Mouse (Mus musculus) macrophage (primary cell): ENCODE data around the gene Pou2f2. TPM values are rescaled to one million over a fixed set of nuclear protein-coding genes. Genes with fewer than 3 reads are reported as not detected.

Experiments
- H3K27ac ChIP-seq: fragments of 350-480 bp; formaldehyde crosslinking; 2 replicates; pipeline ENCODE4 v1.9.0; 2021
- H3K36me3 ChIP-seq: fragments of 350-480 bp; formaldehyde crosslinking; 2 replicates; pipeline ENCODE4 v1.9.0; 2021; ENCODE audit errors: inconsistent target
- H3K4me3 ChIP-seq: fragments of 350-480 bp; formaldehyde crosslinking; 2 replicates; pipeline ENCODE4 v1.9.0; 2021; ENCODE audit errors: inconsistent target
- H3K79me2 ChIP-seq: fragments of 350-480 bp; formaldehyde crosslinking; 2 replicates; pipeline ENCODE4 v1.9.0; 2021; ENCODE audit errors: inconsistent target
- WGBS: methylation state at CpG from one replicate; pipeline ENCODE4 v1.1.7; 2026; ENCODE audit warnings: inconsistent platforms; ENCODE audit not compliant: missing documents; 5-methylcytosine and 5-hydroxymethylcytosine counted together
- polyA plus RNA-seq: library from polyadenylated mRNA; stranded (reverse); fragments of 250-400 nt; gene quantifications from 3 replicates; pipeline ENCODE4 v1.2.4, GENCODE M21; 2018; ENCODE audit warnings: inconsistent platforms

The Pou2f2 gene
- polyA plus RNA-seq, 1 experiment from 2014 or later = 23.9 TPM

DNA sequence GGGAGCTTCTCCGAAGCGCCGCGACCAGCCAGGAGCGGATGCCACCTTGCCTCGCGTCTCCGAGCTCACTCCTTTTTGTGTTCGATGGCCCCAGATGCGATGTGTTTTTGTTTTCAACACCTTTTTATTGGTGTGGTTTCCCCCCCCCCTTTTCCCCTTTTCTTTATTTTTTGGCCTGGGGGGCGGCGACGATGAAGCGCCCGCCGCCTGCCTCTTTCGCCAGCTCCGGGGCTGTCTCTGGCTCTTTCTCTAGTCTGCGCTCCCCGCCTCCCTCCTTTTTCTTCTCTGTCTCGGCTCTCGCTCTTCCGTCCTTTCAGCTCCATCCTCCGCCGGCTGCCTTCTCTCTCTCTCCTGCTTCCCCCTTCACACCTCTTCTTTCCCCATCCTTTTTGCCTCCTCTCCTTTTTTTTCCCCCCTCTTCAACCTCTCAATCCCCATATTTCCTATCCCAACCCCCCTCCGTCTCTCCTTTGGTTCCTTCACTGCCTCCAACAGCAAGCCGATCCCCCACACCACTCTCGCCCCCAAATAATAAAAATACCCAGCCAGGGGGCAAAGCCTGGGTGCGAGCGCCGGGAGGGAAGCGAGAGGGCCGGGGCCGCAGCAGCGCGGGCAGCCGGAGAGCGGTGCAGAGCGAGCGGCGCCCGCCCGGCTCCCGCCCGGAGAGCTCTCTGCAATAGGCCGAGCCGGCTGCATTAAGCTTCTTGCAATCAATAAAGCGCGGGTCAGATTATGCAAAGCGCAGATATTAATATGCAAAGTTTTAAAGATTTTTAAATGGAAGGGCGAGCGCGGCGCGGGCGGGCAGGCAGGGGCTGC is 530 bp downstream of the Pou2f2 start:
- H3K79me2 ChIP-seq = no peaks in the 10 kb centered on the region
- no peak overlapping the region for H3K27ac ChIP-seq
- H3K36me3 ChIP-seq = no peaks in the 10 kb centered on the region
- WGBS = 3% methylated on average over 42 of the region's 56 CpGs
- no peak overlapping the region for H3K4me3 ChIP-seq

GRCm38 (mm10) chr7:25178317-25178716 is 1.2 kb downstream of the Pou2f2 start:
- no peak overlapping the region for H3K27ac ChIP-seq
- no peak overlapping the region for H3K4me3 ChIP-seq
- H3K79me2 ChIP-seq = no peaks in the 10 kb centered on the region
- H3K36me3 ChIP-seq = no peaks in the 10 kb centered on the region
- 5% methylated on average over 16 of the region's 17 CpGs for WGBS

GRCm38 (mm10) chr7:25174343-25174742 is 5.2 kb downstream of the Pou2f2 start:
- H3K36me3 ChIP-seq = no peaks in the 10 kb centered on the region
- no peaks in the 10 kb centered on the region for H3K79me2 ChIP-seq
- no peak overlapping the region for H3K4me3 ChIP-seq
- 95% methylated on average over 10 of the region's 11 CpGs for WGBS
- no peak overlapping the region for H3K27ac ChIP-seq

DNA sequence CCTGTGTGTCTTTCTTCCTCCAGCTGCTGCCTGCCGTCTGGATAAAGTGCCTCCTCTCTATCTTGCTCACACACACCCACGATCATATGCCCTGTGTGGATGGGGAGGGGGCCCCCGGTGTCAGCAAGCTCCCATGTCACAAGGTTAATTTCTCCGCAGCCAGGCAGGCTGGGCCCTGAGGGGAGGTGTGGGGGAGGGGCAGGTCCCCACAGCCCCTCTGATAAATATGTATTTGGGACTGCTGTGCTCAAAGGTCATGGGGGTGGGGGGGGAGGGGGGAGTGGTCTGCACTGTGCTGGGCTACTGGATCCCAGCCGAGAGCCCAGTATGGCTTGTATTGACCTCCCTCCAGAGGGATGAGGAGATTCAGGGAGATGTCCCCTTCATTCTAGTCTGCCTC is 6.9 kb downstream of the Pou2f2 start:
- H3K36me3 ChIP-seq = no peaks in the 10 kb centered on the region
- no peak overlapping the region for H3K4me3 ChIP-seq
- H3K79me2 ChIP-seq = no peaks in the 10 kb centered on the region
- no peak overlapping the region for H3K27ac ChIP-seq
- 89% methylated on average over 5 of the region's 5 CpGs for WGBS

GRCm38 (mm10) chr7:25170583-25170982 is 8.9 kb downstream of the Pou2f2 start:
- no peaks in the 10 kb centered on the region for H3K36me3 ChIP-seq
- H3K27ac ChIP-seq = no peak overlapping the region
- no peak overlapping the region for H3K4me3 ChIP-seq
- H3K79me2 ChIP-seq = no peaks in the 10 kb centered on the region
- WGBS = 67% methylated on average over 3 of the region's 3 CpGs

- H3K27ac ChIP-seq = no peak overlapping the region
- H3K79me2 ChIP-seq = no peaks in the 10 kb centered on the region
- 91% methylated on average over 5 of the region's 5 CpGs for WGBS
- H3K4me3 ChIP-seq = no peak overlapping the region
- H3K36me3 ChIP-seq = no peaks in the 10 kb centered on the region
Measured at GRCm38 (mm10) chr7:25166106-25166505, 13.4 kb downstream of the Pou2f2 start.

DNA sequence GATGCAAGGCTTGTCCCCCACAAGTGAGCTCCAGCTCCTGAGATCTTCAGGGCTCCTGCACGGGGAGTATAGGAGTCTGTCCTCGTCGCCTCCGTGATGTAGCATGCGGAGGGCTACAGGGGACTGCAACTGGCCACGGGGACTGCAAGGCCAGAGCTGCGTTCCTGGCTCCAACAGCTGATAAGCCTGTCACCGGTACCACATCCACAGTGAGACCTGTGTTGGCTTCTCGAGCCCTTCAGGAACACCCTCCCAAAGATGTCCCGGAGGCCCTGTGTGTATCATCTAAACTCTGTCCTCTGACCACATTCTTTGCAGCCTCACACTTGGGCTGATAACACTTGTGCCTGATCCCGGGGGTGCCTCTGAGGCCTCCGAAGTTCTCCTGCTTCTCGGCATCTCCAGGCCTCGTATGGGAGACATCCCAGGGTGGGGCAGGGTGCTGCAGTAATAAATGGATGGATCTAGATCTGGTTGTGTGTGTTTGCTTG is 23.3 kb downstream of the Pou2f2 start:
- Histone ChIP-seq H3K36me3 (no peaks in the 10 kb centered on the region), H3K4me3 (no peak overlapping the region)
- WGBS = 54% methylated on average over 14 of the region's 14 CpGs

GRCm38 (mm10) chr7:25155469-25156157 is 23.9 kb downstream of the Pou2f2 start:
- Histone ChIP-seq H3K36me3 (no peaks in the 10 kb centered on the region), H3K79me2 (no peaks in the 10 kb centered on the region), H3K4me3 (no peak overlapping the region), H3K27ac (no peak overlapping the region)
- WGBS = 24% methylated on average over 17 of the region's 17 CpGs

More for the DNA sequence above, 23.3 kb downstream of the Pou2f2 start:
- no peaks in the 10 kb centered on the region for H3K79me2 ChIP-seq
- H3K27ac ChIP-seq = no peak overlapping the region

DNA sequence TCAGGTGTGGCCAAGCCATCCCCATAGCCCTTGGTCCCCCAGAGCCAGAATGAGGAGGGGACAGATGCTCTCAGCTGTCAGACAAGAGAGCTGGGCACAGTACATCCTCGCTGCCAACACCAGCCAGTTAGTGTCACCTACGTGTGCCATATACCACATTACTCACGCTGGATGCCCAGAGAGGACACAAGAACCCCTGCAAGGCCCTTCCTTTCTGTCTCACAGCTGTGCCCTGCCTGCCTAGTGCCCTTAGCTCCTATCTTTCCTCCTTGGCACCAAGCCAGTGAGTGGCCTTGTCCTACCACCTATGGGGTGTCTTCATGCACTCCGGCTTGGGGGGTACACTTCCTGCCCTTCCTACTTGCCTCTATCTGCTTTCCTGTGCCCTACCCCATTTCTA is 24.9 kb downstream of the Pou2f2 start:
- Histone ChIP-seq H3K27ac (no peak overlapping the region), H3K36me3 (no peaks in the 10 kb centered on the region), H3K79me2 (no peaks in the 10 kb centered on the region), H3K4me3 (no peak overlapping the region)
- WGBS = 73% methylated on average over 4 of the region's 4 CpGs

- H3K36me3 ChIP-seq = no peaks in the 10 kb centered on the region
- no peak overlapping the region for H3K27ac ChIP-seq
- no peaks in the 10 kb centered on the region for H3K79me2 ChIP-seq
- H3K4me3 ChIP-seq = no peak overlapping the region
- WGBS = 80% methylated on average over 4 of the region's 7 CpGs
Measured at GRCm38 (mm10) chr7:25153841-25154240, 25.7 kb downstream of the Pou2f2 start.

DNA sequence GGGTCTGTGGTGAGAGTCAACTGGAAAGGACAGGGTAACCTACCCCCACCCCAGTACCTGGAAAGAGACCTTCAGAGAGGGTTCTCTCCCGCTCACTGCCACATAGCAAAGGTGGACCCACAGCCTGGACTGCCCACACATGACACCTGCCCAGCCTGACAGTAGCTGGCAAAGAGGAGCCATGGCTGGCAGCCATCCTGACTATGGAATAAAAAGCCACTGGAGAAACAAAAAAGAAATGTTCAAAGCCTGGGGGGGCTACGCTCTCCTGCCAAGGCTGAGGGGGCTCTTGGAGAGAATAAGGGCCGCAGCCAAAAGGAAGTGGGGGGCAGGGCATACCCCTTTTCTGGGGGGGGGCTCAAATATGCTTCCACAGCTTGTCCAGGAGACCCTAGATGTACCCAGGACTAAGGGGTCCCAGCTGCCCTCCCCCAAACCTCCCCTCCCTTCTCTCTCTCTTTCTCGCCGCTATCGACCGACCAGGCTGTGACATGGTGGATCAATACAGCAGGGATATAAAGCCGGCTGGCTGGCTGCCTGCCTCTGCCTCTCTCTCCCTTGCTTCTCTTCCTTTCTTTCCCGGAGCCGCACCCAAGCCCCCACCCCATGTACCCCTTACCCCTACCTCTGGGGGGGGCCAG is 27.5 kb downstream of the Pou2f2 start:
- Histone ChIP-seq H3K79me2 (no peaks in the 10 kb centered on the region), H3K4me3 (no peak overlapping the region), H3K36me3 (no peaks in the 10 kb centered on the region), H3K27ac (no peak overlapping the region)
- 71% methylated on average over 8 of the region's 10 CpGs for WGBS

GRCm38 (mm10) chr7:25151009-25151408 is 28.5 kb downstream of the Pou2f2 start:
- Histone ChIP-seq H3K36me3 (no peaks in the 10 kb centered on the region), H3K79me2 (no peaks in the 10 kb centered on the region), H3K27ac (no peak overlapping the region), H3K4me3 (no peak overlapping the region)
- WGBS = 16% methylated on average over 7 of the region's 7 CpGs

GRCm38 (mm10) chr7:25150151-25150663 is 29.3 kb downstream of the Pou2f2 start:
- WGBS = 0% methylated on average over 8 of the region's 18 CpGs
- Histone ChIP-seq H3K27ac (no peak overlapping the region), H3K79me2 (no peaks in the 10 kb centered on the region), H3K4me3 (no peak overlapping the region), H3K36me3 (no peaks in the 10 kb centered on the region)

DNA sequence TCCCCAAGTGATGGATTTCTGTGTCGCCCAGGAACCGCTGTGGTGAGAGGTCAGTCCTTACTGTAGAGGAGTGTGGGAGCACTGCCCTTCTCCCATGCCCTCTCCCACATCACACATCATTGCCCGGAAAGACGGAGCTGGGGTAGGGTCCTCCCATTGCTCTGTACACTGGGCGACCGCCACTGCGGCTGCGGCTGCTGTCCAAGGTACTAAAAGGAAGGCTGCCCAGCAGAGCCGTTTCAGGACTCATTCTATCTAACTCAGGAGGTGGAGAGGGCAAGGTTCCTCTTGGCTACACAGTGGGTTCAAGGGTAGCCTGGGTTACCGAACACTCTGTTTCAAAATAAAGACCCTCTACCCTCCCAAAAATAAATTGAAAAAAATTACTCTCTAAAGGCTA is 33.6 kb downstream of the Pou2f2 start:
- H3K36me3 ChIP-seq = no peaks in the 10 kb centered on the region

GRCm38 (mm10) chr7:25141761-25142160 is 37.8 kb downstream of the Pou2f2 start:
- Histone ChIP-seq H3K4me3 (no peak overlapping the region), H3K27ac (no peak overlapping the region), H3K36me3 (no peaks in the 10 kb centered on the region), H3K79me2 (no peaks in the 10 kb centered on the region)
- 2% methylated on average over 5 of the region's 5 CpGs for WGBS

More for the DNA sequence above, 33.6 kb downstream of the Pou2f2 start:
- WGBS = 6% methylated on average over 10 of the region's 10 CpGs
- no peak overlapping the region for H3K4me3 ChIP-seq
- H3K27ac ChIP-seq = no peak overlapping the region
- no peaks in the 10 kb centered on the region for H3K79me2 ChIP-seq
